11 mouse cellular contexts compared by ENCODE assay signal in the genomic region with DNA sequence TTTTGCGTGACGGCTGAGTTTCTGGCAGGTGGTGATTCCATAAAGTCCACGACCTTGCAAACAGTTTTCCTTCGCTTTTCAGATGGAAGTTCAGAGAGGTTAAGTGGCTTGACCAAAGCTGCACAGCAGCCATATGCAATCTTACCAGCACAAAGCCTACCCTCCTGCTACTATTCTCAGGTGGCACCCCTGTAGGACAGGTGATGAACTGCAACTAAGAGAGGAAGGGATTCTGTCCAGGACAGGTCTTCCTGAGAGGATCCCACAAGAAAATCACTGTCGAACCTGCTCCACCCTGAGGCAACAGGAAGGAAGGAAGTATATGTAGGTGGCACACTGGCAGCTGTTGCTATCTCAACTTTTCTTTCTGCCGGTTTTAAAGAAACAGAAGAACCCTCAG. TPM values are rescaled to one million over a fixed set of nuclear protein-coding genes. Genes with fewer than 3 reads are reported as not detected.
DNase-seq lines count a peak whose midpoint lies in the region; ATAC-seq and TF ChIP-seq lines count a peak whose summit lies in the region.
"Had no signal": no experiment of that assay in that cellular context is flagged by ENCODE, and none has a peak within 500 bp of the region (broad histone marks: within the 10 kb centered on the region; RNA-seq: fewer than 3 reads in every experiment).

No protein-coding gene starts in this region.

- no peaks in the 10 kb centered on the region for H3K9me3 ChIP-seq in heart, embryonic 10.5 days
- H3K9me3 ChIP-seq in heart, embryonic 11.5 days (replicated peaks; ENCODE audit: control insufficient read depth, low read length): no peaks in the 10 kb centered on the region
- no peaks in the 10 kb centered on the region for H3K9me3 ChIP-seq in kidney, postnatal 0 days (replicated peaks; ENCODE audit: low read length)
- H3K9me3 ChIP-seq in embryonic facial prominence, embryonic 14.5 days (ENCODE audit: control insufficient read depth, low read length): no peaks in the 10 kb centered on the region
- H3K9me3 ChIP-seq: limb, embryonic 12.5 days had no signal

- no peak overlapping the region for H3K4me2 ChIP-seq in heart, embryonic 11.5 days
- H3K4me2 ChIP-seq in kidney, postnatal 0 days (ENCODE audit: low read length): no peak overlapping the region
- no peak overlapping the region for H3K4me2 ChIP-seq in embryonic facial prominence, embryonic 14.5 days (ENCODE audit: low read depth, low read length)
- H3K4me2 ChIP-seq: limb, embryonic 12.5 days had no signal

- TF ChIP-seq CTCF in kidney, postnatal 0 days (IDR thresholded peaks at IDR 0.05; ENCODE audit: low read depth): peak; percentile 31; the same call in 1 of the 2 replicates

- WGBS in heart, embryonic 10.5 days: 65% methylated on average over 6 of the region's 6 CpGs
- 55% methylated on average over 6 of the region's 6 CpGs for WGBS in heart, embryonic 11.5 days (ENCODE audit: insufficient replicate concordance)
- WGBS in kidney, postnatal 0 days: 64% methylated on average over 6 of the region's 6 CpGs
- WGBS in embryonic facial prominence, embryonic 14.5 days: 59% methylated on average over 6 of the region's 6 CpGs

- peak overlapping the region; percentile 33; the same call in 1 of the 2 replicates for H3K4me3 ChIP-seq in heart, embryonic 10.5 days
- H3K4me3 ChIP-seq in heart, embryonic 11.5 days (ENCODE audit: low read depth, low read length): no peak overlapping the region
- no peak overlapping the region for H3K4me3 ChIP-seq in kidney, postnatal 0 days (replicated peaks; ENCODE audit: low read depth, low read length)
- H3K4me3 ChIP-seq in embryonic facial prominence, embryonic 14.5 days (ENCODE audit: low read depth, low read length): no peak overlapping the region
- H3K4me3 ChIP-seq: limb, embryonic 12.5 days had no signal

- H3K4me1 ChIP-seq in heart, embryonic 10.5 days: peaks cover 69% of the 10 kb centered on the region
- H3K4me1 ChIP-seq in heart, embryonic 11.5 days (ENCODE audit: control insufficient read depth, insufficient read depth, low read length): peaks cover 50% of the 10 kb centered on the region
- peaks cover 15% of the 10 kb centered on the region; the same call in 1 of the 2 replicates for H3K4me1 ChIP-seq in kidney, postnatal 0 days (replicated peaks; ENCODE audit: insufficient read depth, low read length)
- peaks cover 17% of the 10 kb centered on the region; the same call in 1 of the 2 replicates for H3K4me1 ChIP-seq in embryonic facial prominence, embryonic 14.5 days (ENCODE audit: control insufficient read depth, insufficient read depth, low read length)

- peak overlapping the region; percentile 56; the same call in 1 of the 2 replicates for H3K27ac ChIP-seq in heart, embryonic 10.5 days
- H3K27ac ChIP-seq in heart, embryonic 11.5 days (ENCODE audit: low read depth, low read length): no peak overlapping the region
- peak overlapping the region; percentile 47; the same call in 1 of the 2 replicates for H3K27ac ChIP-seq in kidney, postnatal 0 days
- H3K27ac ChIP-seq in embryonic facial prominence, embryonic 14.5 days (replicated peaks; ENCODE audit: low read depth, low read length): peak overlapping the region; percentile 1; the same call in 1 of the 2 replicates
- H3K27ac ChIP-seq: limb, embryonic 12.5 days; macrophage had no signal

- DNase-seq in heart, embryonic 10.5 days (ENCODE audit: low spot score): no peak
- no peak for DNase-seq in kidney, postnatal 0 days (ENCODE audit: low spot score)
- no peak for DNase-seq in kidney, adult 9 months
- peak; percentile 39 for DNase-seq in CD4-positive, CD25-positive, alpha-beta regulatory T cell, adult 2 months (ENCODE audit: low read depth, low spot score)
- DNase-seq in embryonic facial prominence, embryonic 14.5 days (ENCODE audit: low spot score): no peak
- DNase-seq in gastrocnemius, postnatal 4 days (ENCODE audit: low spot score in 2 of 2): no peak
- DNase-seq in urinary bladder, postnatal 4 days (ENCODE audit: low spot score in 2 of 2): no peak
- DNase-seq: layer of hippocampus, adult 9-11 months had no signal

- peaks cover 4% of the 10 kb centered on the region; the same call in 1 of the 2 replicates for H3K36me3 ChIP-seq in heart, embryonic 10.5 days
- H3K36me3 ChIP-seq in heart, embryonic 11.5 days (ENCODE audit: control insufficient read depth, insufficient read depth, low read length): no peaks in the 10 kb centered on the region
- H3K36me3 ChIP-seq in kidney, postnatal 0 days (ENCODE audit: insufficient read depth, low read length): no peaks in the 10 kb centered on the region
- H3K36me3 ChIP-seq in embryonic facial prominence, embryonic 14.5 days (ENCODE audit: control insufficient read depth, insufficient read depth, low read length): 0 out of 2 replicates have a peak, but pooled peaks cover under 1% of the 10 kb centered on the region

- H3K27me3 ChIP-seq in heart, embryonic 10.5 days (ENCODE audit: insufficient read depth, poor library complexity, severe bottlenecking): no peaks in the 10 kb centered on the region
- no peaks in the 10 kb centered on the region for H3K27me3 ChIP-seq in heart, embryonic 11.5 days (ENCODE audit: control insufficient read depth, insufficient read depth, low read length)
- H3K27me3 ChIP-seq in kidney, postnatal 0 days (ENCODE audit: insufficient read depth, low read length): no peaks in the 10 kb centered on the region
- no peaks in the 10 kb centered on the region for H3K27me3 ChIP-seq in embryonic facial prominence, embryonic 14.5 days (replicated peaks; ENCODE audit: control insufficient read depth, insufficient read depth, low read length)
- H3K27me3 ChIP-seq: limb, embryonic 12.5 days had no signal

- H3K9ac ChIP-seq in heart, embryonic 11.5 days (ENCODE audit: low read depth, low read length): no peak overlapping the region
- no peak overlapping the region for H3K9ac ChIP-seq in kidney, postnatal 0 days (ENCODE audit: low read depth, low read length)
- H3K9ac ChIP-seq in embryonic facial prominence, embryonic 14.5 days (ENCODE audit: low read depth, low read length): no peak overlapping the region
- H3K9ac ChIP-seq: limb, embryonic 12.5 days had no signal

- no peak for ATAC-seq in heart, embryonic 11.5 days (replicated peaks; ENCODE audit: insufficient number of reproducible peaks, low FRiP score, low TSS enrichment)
- no peak for ATAC-seq in kidney, postnatal 0 days (replicated peaks; ENCODE audit: low FRiP score, low read depth)
- ATAC-seq in embryonic facial prominence, embryonic 14.5 days (ENCODE audit: low read depth): no peak

RNA-seq across cellular contexts. Expression of gene Prdm11, which starts 17.1 kb away (rescaled TPM):
- 4.5 and 4.6 TPM in 2 replicates for polyA plus RNA-seq in heart, embryonic 10.5 days (2016; fragmentation: Nextera tagmentation; extraction: Ambion mirVana)
- polyA plus RNA-seq in heart, embryonic 11.5 days (2014; fragmentation: Nextera tagmentation; extraction: Ambion mirVana): 3.1 and 3.3 TPM in 2 replicates
- 3.7 and 4.9 TPM in 2 replicates for polyA plus RNA-seq in kidney, postnatal 0 days (2015; fragmentation: Nextera tagmentation; extraction: Ambion mirVana)
- 4.6 and 4.8 TPM in 2 replicates for polyA plus RNA-seq in embryonic facial prominence, embryonic 14.5 days (2014; fragmentation: Nextera tagmentation; extraction: Ambion mirVana)
- 1 to 10 TPM; 6.7 TPM for total RNA-seq in gastrocnemius, postnatal 4 days (2021)
